Mouse (Mus musculus) hindbrain, embryonic 13.5 days (tissue): Measurements from ENCODE around the gene Atp13a1. TPM values are rescaled to one million over a fixed set of nuclear protein-coding genes. Genes with fewer than 3 reads are reported as not detected.

ENCODE experiments used
- polyA plus RNA-seq: library from polyadenylated mRNA; unstranded; fragments of >200 nt; fragmentation: Nextera tagmentation; extraction: Ambion mirVana; gene quantifications from 2 replicates; pipeline ENCODE4 v1.2.1, GENCODE M21; 2015

The Atp13a1 gene
- polyA plus RNA-seq, 1 experiment from 2014 or later: 47.8 TPM

Other genes with a start within 250 kb of the Atp13a1 start
- gene Zfp868, start 165.6 kb upstream of the Atp13a1 start, polyA plus RNA-seq: 42.0 and 47.7 TPM in 2 replicates
- gene Zfp964, start 136.7 kb upstream of the Atp13a1 start, polyA plus RNA-seq: 2.4 and 3.0 TPM in 2 replicates
- 26.1 and 27.0 TPM in 2 replicates for gene Zfp869, start 80.4 kb upstream of the Atp13a1 start, polyA plus RNA-seq
- 7.8 and 8.6 TPM in 2 replicates for gene Zfp963, start 41.2 kb upstream of the Atp13a1 start, polyA plus RNA-seq
- gene Gm20422, start 16.3 kb upstream of the Atp13a1 start, polyA plus RNA-seq: 0.34 TPM in 1 of 2 replicates, not detected in the other
- gene Zfp866, start within 50 bp of the Atp13a1 start, polyA plus RNA-seq: 42.9 and 44.0 TPM in 2 replicates
- 31.5 and 34.1 TPM in 2 replicates for gene Gmip, start 17.5 kb downstream of the Atp13a1 start, polyA plus RNA-seq
- 0.78 and 0.83 TPM in 2 replicates for gene Lpar2, start 31.3 kb downstream of the Atp13a1 start, polyA plus RNA-seq
- 62.9 and 69.2 TPM in 2 replicates for gene Pbx4, start 41.3 kb downstream of the Atp13a1 start, polyA plus RNA-seq
- 3.5 and 3.6 TPM in 2 replicates for gene Cilp2, start 96.5 kb downstream of the Atp13a1 start, polyA plus RNA-seq
- 3.4 and 4.5 TPM in 2 replicates for gene Tssk6, start 111.0 kb downstream of the Atp13a1 start, polyA plus RNA-seq
- 187 and 198 TPM in 2 replicates for gene Ndufa13, start 111.4 kb downstream of the Atp13a1 start, polyA plus RNA-seq
- 12.3 and 12.8 TPM in 2 replicates for gene Yjefn3, start 111.5 kb downstream of the Atp13a1 start, polyA plus RNA-seq
- 25.0 and 26.6 TPM in 2 replicates for gene Gatad2a, start 205.2 kb downstream of the Atp13a1 start, polyA plus RNA-seq